Mouse (Mus musculus): ENCODE measurements around the gene Ank2. TPM values are rescaled to one million over a fixed set of nuclear protein-coding genes. Genes with fewer than 3 reads are reported as not detected.

Gene Ank2
- polyA plus RNA-seq, 1 experiment from 2014 or later, result 165 TPM

- Histone ChIP-seq H3K9me3 (no peaks in the 10 kb centered on the region), H3K4me3 (no peak overlapping the region), H3K27me3 (no peaks in the 10 kb centered on the region), H3K4me1 (replicated peaks) (no peaks in the 10 kb centered on the region), H3K36me3 (no peaks in the 10 kb centered on the region), H3K4me2 (no peak overlapping the region), H3K27ac (no peak overlapping the region), H3K9ac (no peak overlapping the region)
- no peak for ATAC-seq (ENCODE audit: low FRiP score)
- 62% methylated on average over 4 of the region's 4 CpGs for WGBS
Measured at GRCm38 (mm10) chr3:127469164-127469752, 29.9 kb downstream of the Ank2 start.

GRCm38 (mm10) chr3:127468569-127468968, 30.6 kb downstream of the Ank2 start:
- WGBS, result 91% methylated on average over 8 of the region's 8 CpGs
- Histone ChIP-seq H3K9ac (no peak overlapping the region), H3K4me2 (no peak overlapping the region), H3K9me3 (no peaks in the 10 kb centered on the region), H3K4me1 (replicated peaks) (peaks cover 7% of the 10 kb centered on the region; the same call in 1 of the 2 replicates), H3K27ac (no peak overlapping the region), H3K27me3 (no peaks in the 10 kb centered on the region), H3K4me3 (no peak overlapping the region), H3K36me3 (no peaks in the 10 kb centered on the region)
- ATAC-seq (ENCODE audit: low FRiP score), result no peak

- no peak overlapping the region for H3K27ac ChIP-seq
- no peak overlapping the region for H3K4me3 ChIP-seq
- no peaks in the 10 kb centered on the region for H3K9me3 ChIP-seq
- 0 out of 2 replicates have a peak overlapping the region, but pooled peaks have one; percentile 13 for H3K4me2 ChIP-seq
- H3K36me3 ChIP-seq, result no peaks in the 10 kb centered on the region
- H3K9ac ChIP-seq, result no peak overlapping the region
- ATAC-seq (ENCODE audit: low FRiP score), result no peak
- H3K27me3 ChIP-seq, result peaks cover 6% of the 10 kb centered on the region; the same call in 1 of the 2 replicates
- peaks cover 12% of the 10 kb centered on the region; the same call in 1 of the 2 replicates for H3K4me1 ChIP-seq (replicated peaks)
- WGBS, result 10% methylated on average over 14 of the region's 14 CpGs
Measured at GRCm38 (mm10) chr3:127463816-127464480, 35.2 kb downstream of the Ank2 start.

- no peaks in the 10 kb centered on the region for H3K36me3 ChIP-seq
- H3K4me3 ChIP-seq, result no peak overlapping the region
- H3K9ac ChIP-seq, result no peak overlapping the region
- H3K4me1 ChIP-seq (replicated peaks), result peaks cover 12% of the 10 kb centered on the region; the same call in 1 of the 2 replicates
- H3K27me3 ChIP-seq, result peaks cover 8% of the 10 kb centered on the region; the same call in 1 of the 2 replicates
- 22% methylated on average over 9 of the region's 9 CpGs for WGBS
- H3K9me3 ChIP-seq, result no peaks in the 10 kb centered on the region
- no peak overlapping the region for H3K27ac ChIP-seq
- no peak overlapping the region for H3K4me2 ChIP-seq
- ATAC-seq (ENCODE audit: low FRiP score), result no peak
Measured at GRCm38 (mm10) chr3:127463165-127463564, 36.0 kb downstream of the Ank2 start.

GRCm38 (mm10) chr3:127462413-127462812, 36.7 kb downstream of the Ank2 start:
- Histone ChIP-seq H3K27ac (no peak overlapping the region), H3K4me1 (replicated peaks) (peaks cover 12% of the 10 kb centered on the region; the same call in 1 of the 2 replicates), H3K36me3 (no peaks in the 10 kb centered on the region), H3K9me3 (no peaks in the 10 kb centered on the region), H3K4me3 (no peak overlapping the region), H3K4me2 (no peak overlapping the region), H3K27me3 (peaks cover 8% of the 10 kb centered on the region; the same call in 1 of the 2 replicates), H3K9ac (no peak overlapping the region)
- ATAC-seq (ENCODE audit: low FRiP score), result no peak
- 82% methylated on average over 6 of the region's 6 CpGs for WGBS

GRCm38 (mm10) chr3:127460891-127461437, 38.2 kb downstream of the Ank2 start:
- no peaks in the 10 kb centered on the region for H3K36me3 ChIP-seq
- H3K4me3 ChIP-seq, result no peak overlapping the region
- no peak overlapping the region for H3K27ac ChIP-seq
- ATAC-seq (ENCODE audit: low FRiP score), result no peak
- H3K4me2 ChIP-seq, result no peak overlapping the region
- no peak overlapping the region for H3K9ac ChIP-seq
- 59% methylated on average over 11 of the region's 11 CpGs for WGBS
- peaks cover 8% of the 10 kb centered on the region; the same call in 1 of the 2 replicates for H3K27me3 ChIP-seq
- H3K9me3 ChIP-seq, result no peaks in the 10 kb centered on the region
- H3K4me1 ChIP-seq (replicated peaks), result peaks cover 12% of the 10 kb centered on the region; the same call in 1 of the 2 replicates

GRCm38 (mm10) chr3:127459858-127460257, 39.3 kb downstream of the Ank2 start:
- H3K9me3 ChIP-seq, result no peaks in the 10 kb centered on the region
- no peaks in the 10 kb centered on the region for H3K36me3 ChIP-seq
- no peak overlapping the region for H3K4me2 ChIP-seq
- H3K27ac ChIP-seq, result no peak overlapping the region
- 32% methylated on average over 3 of the region's 3 CpGs for WGBS
- H3K27me3 ChIP-seq, result peaks cover 8% of the 10 kb centered on the region; the same call in 1 of the 2 replicates
- peaks cover 12% of the 10 kb centered on the region; the same call in 1 of the 2 replicates for H3K4me1 ChIP-seq (replicated peaks)
- no peak overlapping the region for H3K9ac ChIP-seq
- H3K4me3 ChIP-seq, result no peak overlapping the region
- no peak for ATAC-seq (ENCODE audit: low FRiP score)

GRCm38 (mm10) chr3:127458925-127459324, 40.2 kb downstream of the Ank2 start:
- WGBS, result 43% methylated on average over 11 of the region's 11 CpGs
- no peak overlapping the region for H3K4me3 ChIP-seq
- no peak overlapping the region for H3K4me2 ChIP-seq
- no peaks in the 10 kb centered on the region for H3K9me3 ChIP-seq
- H3K9ac ChIP-seq, result no peak overlapping the region
- H3K27ac ChIP-seq, result no peak overlapping the region
- peaks cover 9% of the 10 kb centered on the region; the same call in 1 of the 2 replicates for H3K4me1 ChIP-seq (replicated peaks)
- ATAC-seq (ENCODE audit: low FRiP score), result no peak
- H3K27me3 ChIP-seq, result peaks cover 8% of the 10 kb centered on the region; the same call in 1 of the 2 replicates
- H3K36me3 ChIP-seq, result no peaks in the 10 kb centered on the region

- Histone ChIP-seq H3K36me3 (no peaks in the 10 kb centered on the region), H3K4me2 (no peak overlapping the region), H3K27ac (no peak overlapping the region), H3K4me3 (no peak overlapping the region), H3K9ac (no peak overlapping the region), H3K9me3 (no peaks in the 10 kb centered on the region), H3K27me3 (peaks cover 8% of the 10 kb centered on the region; the same call in 1 of the 2 replicates), H3K4me1 (replicated peaks) (0 out of 2 replicates have a peak, but pooled peaks cover 4% of the 10 kb centered on the region)
- ATAC-seq (ENCODE audit: low FRiP score), result no peak
- WGBS, result 48% methylated on average over 6 of the region's 6 CpGs
Measured at GRCm38 (mm10) chr3:127458420-127458798, 40.7 kb downstream of the Ank2 start.

- no peak for ATAC-seq (ENCODE audit: low FRiP score)
- WGBS, result 45% methylated on average over 5 of the region's 5 CpGs
- H3K27me3 ChIP-seq, result peaks cover 8% of the 10 kb centered on the region; the same call in 1 of the 2 replicates
- H3K9me3 ChIP-seq, result no peaks in the 10 kb centered on the region
- no peaks in the 10 kb centered on the region for H3K4me1 ChIP-seq (replicated peaks)
- no peak overlapping the region for H3K4me2 ChIP-seq
- H3K4me3 ChIP-seq, result no peak overlapping the region
- H3K9ac ChIP-seq, result no peak overlapping the region
- no peaks in the 10 kb centered on the region for H3K36me3 ChIP-seq
- no peak overlapping the region for H3K27ac ChIP-seq
Measured at GRCm38 (mm10) chr3:127457761-127458419, 41.3 kb downstream of the Ank2 start.

GRCm38 (mm10) chr3:127453738-127454137, 45.4 kb downstream of the Ank2 start:
- no peaks in the 10 kb centered on the region for H3K36me3 ChIP-seq
- no peaks in the 10 kb centered on the region for H3K4me1 ChIP-seq (replicated peaks)
- H3K27ac ChIP-seq, result no peak overlapping the region
- no peaks in the 10 kb centered on the region for H3K9me3 ChIP-seq
- ATAC-seq (ENCODE audit: low FRiP score), result no peak
- no peak overlapping the region for H3K4me2 ChIP-seq
- no peak overlapping the region for H3K4me3 ChIP-seq
- no peaks in the 10 kb centered on the region for H3K27me3 ChIP-seq
- H3K9ac ChIP-seq, result no peak overlapping the region
- 81% methylated on average over 4 of the region's 4 CpGs for WGBS

GRCm38 (mm10) chr3:127453254-127453653, 45.9 kb downstream of the Ank2 start:
- Histone ChIP-seq H3K36me3 (no peaks in the 10 kb centered on the region), H3K27ac (no peak overlapping the region), H3K4me3 (no peak overlapping the region), H3K9ac (no peak overlapping the region), H3K27me3 (no peaks in the 10 kb centered on the region), H3K4me2 (no peak overlapping the region), H3K9me3 (no peaks in the 10 kb centered on the region), H3K4me1 (replicated peaks) (no peaks in the 10 kb centered on the region)
- no peak for ATAC-seq (ENCODE audit: low FRiP score)
- WGBS, result 77% methylated on average over 6 of the region's 6 CpGs

Data from hindbrain, embryonic 13.5 days (tissue).